Mouse (Mus musculus): ENCODE measurements at regions not wholly inside any gene's neighbourhood (a gene's known extent, or its start where the extent isn't known, plus 50 kb on each side); places are given as distances from the start of the nearest gene placed in this dataset.

- no peak for TF ChIP-seq POLR2A (IDR thresholded peaks at IDR 0.05; ENCODE audit: low read depth, low read length)
- no peak for TF ChIP-seq CTCF (IDR thresholded peaks at IDR 0.05; ENCODE audit: extremely low read depth, insufficient read length, insufficient replicate concordance, low read depth, low read length)
Observed at GRCm38 (mm10) chr19:32950794-32951193, 193.5 kb downstream of the Pten start.
